Mouse (Mus musculus): ENCODE measurements around the gene Gm29866. TPM values are rescaled to one million over a fixed set of nuclear protein-coding genes. Genes with fewer than 3 reads are reported as not detected.
"Not testable (repeated sequence)": the region's sequence is repeated elsewhere in the genome, so short reads cannot be mapped to it uniquely, and the experiment has no call there.

Gm29866 gene
- polyA plus RNA-seq (2014; fragmentation: Nextera tagmentation; extraction: Ambion mirVana) = not detected in 2 replicates

DNA sequence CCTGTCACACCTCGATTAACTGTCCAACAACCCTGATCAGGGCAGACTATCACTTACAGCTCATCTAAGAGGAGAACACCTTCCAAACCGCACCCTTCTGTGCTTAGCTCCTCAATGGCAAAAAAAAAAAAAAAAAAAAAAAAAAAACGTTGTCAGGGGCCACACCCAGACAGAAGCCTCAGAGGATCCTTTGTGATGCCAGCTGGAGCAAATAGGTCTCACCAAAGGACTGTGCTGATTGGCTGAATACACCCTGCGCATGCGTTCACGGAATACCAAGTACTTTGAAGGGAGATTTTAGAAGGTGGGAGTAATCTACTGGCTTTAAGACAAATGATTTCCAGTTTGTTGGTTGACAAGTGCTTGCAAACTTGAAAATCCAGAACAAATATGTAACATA lies at the start of gene Gm29866:
Gm29866 (minus strand) TSS at position 101 of the 400 bp plus-strand sequence.
- not testable (repeated sequence) for H3K4me2 ChIP-seq; H3K4me3 ChIP-seq (ENCODE audit: low read depth, low read length); DNase-seq; H3K9ac ChIP-seq; H3K9me3 ChIP-seq (ENCODE audit: low read depth, low read length); ATAC-seq (ENCODE audit: insufficient read depth); H3K27ac ChIP-seq (ENCODE audit: low read depth); H3K36me3 ChIP-seq (ENCODE audit: insufficient read depth); H3K4me1 ChIP-seq (ENCODE audit: insufficient read depth); H3K27me3 ChIP-seq (ENCODE audit: insufficient read depth, low read length)
- WGBS = no CpG with 5 or more reads among the region's 6 CpGs

Other genes with a start within 250 kb of the Gm29866 start
- not detected in 2 replicates for gene Gm20909, start 170.9 kb upstream of the Gm29866 start, polyA plus RNA-seq (2014; fragmentation: Nextera tagmentation; extraction: Ambion mirVana)
- not detected in 2 replicates for gene Gm20865, start 247.9 kb upstream of the Gm29866 start, polyA plus RNA-seq (2014; fragmentation: Nextera tagmentation; extraction: Ambion mirVana)